Mouse (Mus musculus): ENCODE data around the gene Nit1.

GRCm38 (mm10) chr1:171346095-171346450 lies 627 bp upstream of the Nit1 start:
- TF ChIP-seq POLR2A (IDR thresholded peaks at IDR 0.05; ENCODE audit: low read depth, low read length) (no peak), CTCF (IDR thresholded peaks at IDR 0.05; ENCODE audit: extremely low read depth, insufficient read length, insufficient replicate concordance, low read depth, low read length) (no peak)
